Mouse (Mus musculus) large intestine, adult 2 months (tissue): ENCODE data around the gene Sik1. TPM values are rescaled to one million over a fixed set of nuclear protein-coding genes. Genes with fewer than 3 reads are reported as not detected.

Source experiments
- DNase-seq: peaks from one replicate; pipeline ENCODE4 v3.0.0-alpha.2; 2012; ENCODE audit warnings: low read depth, low spot score
- WGBS: fragments of 180-500 bp; shearing (Covaris S2); methylation state at CpG from one replicate; pipeline ENCODE4 v1.1.7; 2018; 5-methylcytosine and 5-hydroxymethylcytosine counted together
- polyA plus RNA-seq: library from polyadenylated mRNA; depleted of rRNA; stranded (reverse); fragments of >200 nt; gene quantifications from 2 replicates; pipeline ENCODE4 v1.2.3, GENCODE M21; 2012; rRNA removed

Gene Sik1
- polyA plus RNA-seq, 1 experiment = 4.7 TPM

DNA sequence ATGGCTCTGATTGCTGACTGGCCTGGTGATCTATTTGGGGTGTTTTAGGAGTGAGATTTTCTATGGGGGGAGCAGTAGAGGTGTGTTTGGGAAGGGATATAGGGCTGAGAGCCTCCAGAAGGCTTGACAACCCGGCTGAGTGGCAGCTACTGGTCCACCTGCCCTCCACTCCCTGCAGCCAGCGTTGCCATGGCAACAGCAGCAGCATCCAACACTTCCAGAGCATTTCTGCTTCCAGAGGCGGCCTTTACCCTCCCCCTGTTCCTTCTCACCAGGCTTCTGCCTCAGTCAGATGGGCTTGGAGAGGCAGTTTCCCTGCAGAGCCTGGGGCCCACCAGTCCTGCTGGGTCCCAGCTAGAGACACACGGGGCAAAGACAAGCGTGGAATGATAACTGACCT, 38.4 kb downstream of the Sik1 start:
- no peak for DNase-seq
- WGBS = 72% methylated on average over 5 of the region's 5 CpGs

DNA sequence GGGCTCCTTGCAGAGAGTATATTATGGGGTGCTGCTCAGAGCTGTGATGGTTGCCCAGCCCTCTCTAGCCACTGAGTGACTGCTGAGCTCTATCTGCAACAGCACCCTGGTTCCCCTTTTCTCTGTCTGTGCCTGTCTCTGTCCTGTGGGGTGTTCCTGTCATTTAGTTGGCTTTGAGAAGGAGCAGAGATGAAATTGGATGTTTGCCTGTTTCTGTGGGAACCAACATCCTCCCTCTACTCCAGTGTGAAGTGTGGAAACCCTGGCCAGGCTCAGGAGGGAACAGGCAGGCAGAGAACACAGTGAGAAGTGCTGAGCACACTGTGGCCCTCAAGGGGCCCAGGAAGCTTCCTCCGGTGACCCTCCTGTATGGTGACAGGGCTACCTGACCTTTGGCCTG, 40.8 kb downstream of the Sik1 start:
- DNase-seq = no peak
- 26% methylated on average over 1 of the region's 1 CpGs for WGBS

DNA sequence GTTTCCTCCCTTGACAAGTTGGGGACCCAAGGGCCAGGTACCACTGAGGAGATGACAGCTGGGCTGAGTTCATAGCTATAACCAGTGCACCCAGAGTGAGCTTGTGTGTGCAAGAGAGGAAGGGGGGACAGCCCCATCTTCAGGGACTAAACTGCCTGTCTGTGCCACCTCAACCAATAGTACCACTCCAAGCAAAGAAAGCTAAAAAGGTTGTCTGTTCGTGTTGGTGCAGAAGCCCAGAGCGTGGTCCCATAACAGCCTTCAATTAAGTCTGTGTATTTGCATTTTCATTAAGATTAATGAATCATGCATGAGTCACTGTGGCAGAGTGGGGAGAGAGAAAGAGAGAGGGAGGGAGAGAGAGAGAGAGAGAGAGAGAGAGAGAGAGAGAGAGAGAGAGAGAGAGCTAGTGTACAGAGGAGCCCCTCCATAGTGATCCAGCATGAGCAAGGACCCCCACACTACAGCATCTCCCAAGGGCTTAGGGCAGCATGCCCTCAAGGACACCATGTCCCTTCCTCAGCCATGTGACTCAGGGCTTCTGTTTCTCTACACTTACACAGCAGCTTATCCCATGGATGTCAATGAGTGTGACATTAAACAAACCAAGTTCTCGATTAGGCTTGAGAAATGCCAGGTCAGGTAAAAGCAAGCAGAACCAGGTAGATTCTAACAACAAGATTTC, 41.5 kb downstream of the Sik1 start:
- WGBS = 73% methylated on average over 3 of the region's 3 CpGs
- DNase-seq = no peak

DNA sequence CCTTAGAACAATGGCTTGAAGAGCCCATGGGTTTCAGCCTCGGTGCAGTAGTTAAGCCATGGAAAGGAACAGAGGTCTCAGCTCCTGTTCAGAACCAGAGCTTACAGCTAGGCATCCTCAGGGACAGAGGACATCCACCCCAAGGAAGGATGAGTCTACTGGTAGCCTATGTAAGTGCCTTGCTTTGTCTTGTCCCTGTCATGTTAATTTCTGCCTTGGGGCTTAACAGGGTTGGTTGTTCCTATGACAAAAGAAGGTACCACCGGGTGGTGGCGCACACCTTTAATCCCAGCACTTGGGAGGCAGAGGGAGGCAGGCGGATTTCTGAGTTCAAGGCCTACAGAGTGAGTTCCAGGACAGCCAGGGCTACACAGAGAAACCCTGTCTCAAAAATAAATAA, 44.3 kb downstream of the Sik1 start:
- DNase-seq = no peak
- WGBS = 76% methylated on average over 4 of the region's 4 CpGs

DNA sequence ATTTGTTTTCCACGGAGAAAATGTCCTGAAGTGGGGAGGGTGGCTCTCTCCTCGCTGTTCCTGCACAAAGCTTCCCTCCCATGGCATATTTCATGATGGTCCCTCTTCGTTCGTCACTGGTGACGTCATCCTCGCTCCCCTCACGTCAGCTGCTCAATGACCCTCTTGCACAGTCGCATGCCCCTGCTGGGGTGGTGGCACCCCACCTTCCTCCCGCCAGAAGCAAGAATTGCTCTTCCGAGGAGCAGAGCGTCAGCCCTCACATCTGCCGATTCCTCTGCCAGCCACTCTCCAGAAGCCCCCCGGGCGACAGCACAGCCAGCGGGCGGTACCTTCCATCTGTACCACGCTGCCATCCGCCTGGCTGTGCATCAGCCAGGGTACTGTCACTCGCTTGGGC, 45.7 kb downstream of the Sik1 start:
- WGBS = 73% methylated on average over 19 of the region's 19 CpGs
- DNase-seq = no peak

DNA sequence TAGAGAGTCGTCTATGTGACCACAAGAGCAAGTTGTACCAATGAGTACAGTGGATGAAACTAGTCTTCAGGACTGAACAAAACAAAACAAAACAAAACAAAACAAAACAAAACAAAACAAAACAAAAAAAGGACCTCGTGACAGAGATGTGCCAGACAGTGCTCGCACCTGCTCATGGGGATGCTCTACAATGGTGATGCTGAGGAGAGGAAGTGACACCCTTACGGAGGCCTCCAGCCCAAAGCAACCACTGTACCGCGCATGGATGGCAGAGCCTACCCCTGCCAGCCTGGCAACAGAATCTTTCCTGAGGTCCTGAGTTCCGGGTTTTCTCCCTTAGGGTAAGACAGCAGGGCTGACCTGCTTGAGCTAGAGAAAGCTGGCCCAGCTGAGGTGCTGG, 46.5 kb downstream of the Sik1 start:
- no peak for DNase-seq
- WGBS = 89% methylated on average over 7 of the region's 7 CpGs

DNA sequence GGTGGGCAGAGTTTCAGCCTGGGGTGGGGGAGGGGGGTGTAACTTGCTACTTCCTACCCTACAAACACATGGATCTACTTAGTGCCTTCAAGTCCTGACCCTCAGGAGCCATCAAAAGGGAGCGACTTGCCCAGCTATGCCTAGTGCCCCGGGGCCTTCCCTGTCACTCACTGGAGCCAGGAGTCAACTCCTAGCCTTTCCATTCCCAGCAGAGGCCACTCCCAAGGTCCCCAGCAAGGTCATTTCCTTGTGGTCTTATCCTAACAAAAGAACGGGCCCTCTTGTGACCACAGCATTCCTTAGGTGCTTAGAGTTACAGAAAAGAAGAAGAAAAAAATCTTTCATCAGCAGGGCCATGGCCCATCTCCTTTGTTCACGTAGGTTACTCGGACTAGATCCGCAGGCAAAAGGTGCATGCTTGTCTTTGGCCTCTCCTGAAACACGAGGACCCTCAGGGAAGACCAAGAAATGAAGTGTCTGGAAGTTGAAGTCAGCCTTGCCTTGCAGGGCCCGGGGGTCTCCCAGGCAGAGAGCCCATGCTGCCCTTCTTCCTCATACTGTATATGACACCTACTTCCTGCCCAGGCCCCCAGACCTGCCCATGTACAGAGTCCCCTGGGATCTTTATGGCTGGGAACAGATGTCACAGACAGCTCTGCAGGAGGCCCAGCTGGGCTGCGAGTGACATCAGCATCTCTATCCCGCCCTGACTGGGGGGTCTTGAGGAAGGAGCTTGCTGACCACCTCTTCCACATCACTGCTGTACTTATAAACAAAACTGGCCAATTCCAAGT, 47.3 kb downstream of the Sik1 start:
- no peak for DNase-seq
- 71% methylated on average over 10 of the region's 10 CpGs for WGBS

DNA sequence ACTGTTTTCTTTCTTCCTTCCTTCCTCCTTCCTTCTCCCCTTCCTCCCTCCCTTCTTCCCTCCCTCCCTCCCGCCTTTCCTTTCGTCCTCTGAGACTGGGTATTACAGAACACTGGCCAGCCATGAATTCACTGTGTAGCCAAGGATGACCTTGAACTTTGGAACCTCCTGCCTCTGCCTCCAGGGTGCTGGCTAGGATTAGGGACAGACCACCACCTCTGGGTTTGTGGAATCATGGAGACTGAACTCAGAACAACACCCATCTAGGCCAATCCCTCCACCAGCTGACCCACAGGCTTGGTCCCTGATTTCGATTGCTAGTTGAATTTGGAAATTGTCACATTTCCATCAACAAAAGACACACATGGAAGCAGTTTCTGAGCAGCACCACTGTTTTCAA, 49.1 kb downstream of the Sik1 start:
- no peak for DNase-seq
- WGBS = 68% methylated on average over 3 of the region's 3 CpGs

DNA sequence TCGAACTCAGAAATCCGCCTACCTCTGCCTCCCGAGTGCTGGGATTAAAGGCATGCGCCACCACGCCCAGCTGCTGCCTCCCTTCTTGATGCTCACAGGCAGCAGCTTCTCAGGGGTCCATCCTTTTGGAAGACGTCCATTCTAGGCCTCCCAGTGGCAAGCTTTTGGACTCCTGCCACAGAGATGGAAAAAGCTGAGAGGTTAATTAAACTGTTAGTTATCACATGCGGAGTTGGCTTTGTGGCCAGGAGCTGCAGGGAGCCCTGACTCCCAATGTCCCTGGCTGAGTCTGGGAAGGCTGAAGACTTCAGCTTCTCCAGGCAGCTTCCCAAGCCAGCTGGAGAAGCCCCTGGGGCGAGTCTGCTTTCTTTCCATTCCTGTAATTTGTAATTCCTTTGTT, 49.6 kb downstream of the Sik1 start:
- WGBS = 58% methylated on average over 8 of the region's 8 CpGs
- no peak for DNase-seq

DNA sequence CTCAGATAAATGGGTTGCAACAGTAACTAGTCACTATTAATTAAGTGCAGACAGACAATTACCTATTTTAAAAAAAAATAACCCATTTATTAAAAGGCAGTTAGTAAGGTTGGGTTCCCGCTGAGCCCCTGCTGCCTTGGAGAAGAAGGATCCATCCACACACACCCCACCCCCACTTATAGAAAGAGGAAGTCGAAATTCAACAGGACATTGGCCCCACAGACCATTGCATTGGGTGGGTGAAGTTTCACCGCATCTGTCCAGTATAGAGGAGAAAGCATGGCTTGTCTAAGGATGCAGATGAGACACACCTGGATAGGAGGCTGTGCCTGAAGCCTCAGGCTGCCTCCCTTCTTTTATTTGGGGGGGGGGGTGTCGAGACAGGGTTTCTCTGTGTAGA, 50.0 kb downstream of the Sik1 start:
- 58% methylated on average over 4 of the region's 4 CpGs for WGBS
- DNase-seq = no peak

DNA sequence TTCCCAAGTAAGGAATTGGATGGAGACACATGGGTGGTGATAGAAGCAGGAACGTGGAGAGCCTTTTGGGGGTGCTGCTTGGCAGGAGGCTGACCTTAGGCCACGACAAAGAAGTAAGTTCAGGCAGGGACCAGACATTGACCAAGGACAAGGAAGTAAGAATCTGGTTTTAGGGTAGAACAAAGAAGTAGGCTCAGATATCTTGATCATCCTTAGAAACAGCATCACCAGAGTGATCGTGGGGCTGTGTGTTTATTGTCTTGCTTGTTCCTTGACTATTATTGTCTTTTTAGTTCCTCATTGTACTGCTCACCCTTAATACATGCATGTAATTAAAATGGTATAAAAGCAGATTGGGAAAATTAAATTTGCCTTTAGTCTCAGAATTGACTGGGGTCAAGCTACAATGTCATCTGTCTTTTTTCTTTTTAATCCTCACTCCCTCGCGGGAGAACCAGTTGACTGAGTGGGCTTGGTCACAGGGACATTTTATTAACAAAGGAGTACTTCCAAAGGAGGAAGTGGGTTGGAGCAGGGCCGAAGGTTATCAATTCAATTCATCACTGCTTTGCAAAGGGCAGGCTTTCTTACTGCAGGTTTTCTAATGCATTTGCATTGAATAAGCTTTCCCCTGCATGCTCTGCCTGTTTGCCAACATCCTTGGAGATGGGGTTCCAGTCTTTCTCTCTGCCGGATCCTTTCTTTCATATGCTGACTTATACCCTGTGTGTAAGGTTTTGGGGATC, 53.2 kb downstream of the Sik1 start:
- DNase-seq = no peak
- 51% methylated on average over 7 of the region's 7 CpGs for WGBS

DNA sequence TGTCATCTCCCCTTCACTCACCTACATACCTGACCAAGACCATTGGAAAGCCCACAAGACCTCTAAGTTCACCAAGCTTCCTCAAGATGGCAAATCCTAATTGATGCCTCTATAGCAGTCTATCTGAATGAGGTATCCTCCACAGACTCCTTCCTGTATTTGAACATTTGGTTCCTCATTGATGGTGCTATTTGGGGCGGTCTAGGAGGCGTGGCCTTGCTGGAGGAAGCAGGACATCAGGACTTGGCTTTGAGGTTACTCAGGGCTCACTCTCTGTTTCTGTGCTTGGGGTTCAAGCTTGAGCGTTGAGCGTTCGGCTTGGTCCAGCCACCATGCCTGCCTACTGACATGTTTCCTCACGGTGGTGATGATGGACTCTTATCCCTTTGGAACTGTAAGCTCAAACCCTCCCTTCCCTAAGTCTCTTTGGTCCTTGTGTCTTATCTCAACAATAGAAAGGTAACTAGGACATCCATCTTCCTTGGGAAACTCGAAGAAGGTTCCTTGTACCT, 54.7 kb downstream of the Sik1 start:
- no peak for DNase-seq
- WGBS = 85% methylated on average over 7 of the region's 7 CpGs

DNA sequence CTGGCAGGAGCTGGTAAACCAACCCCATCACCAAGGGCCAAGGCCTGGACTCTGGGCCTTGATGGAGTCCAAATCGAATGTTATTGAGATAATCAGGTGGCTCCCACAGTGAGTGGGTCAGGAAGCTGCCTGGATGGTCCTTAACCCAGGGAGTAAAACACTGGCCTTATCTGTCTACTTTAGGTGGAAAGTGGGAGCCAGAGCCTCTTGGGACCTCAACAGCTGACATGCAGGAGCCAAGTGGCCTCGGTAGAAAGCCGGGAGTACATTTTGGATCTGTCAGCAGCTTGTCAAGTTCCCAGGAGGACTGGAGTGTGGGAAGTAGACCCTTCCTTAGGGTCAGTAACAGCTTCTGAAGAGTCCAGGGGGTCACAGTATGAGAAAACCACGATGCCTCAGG, 59.7 kb downstream of the Sik1 start:
- no peak for DNase-seq
- WGBS = 92% methylated on average over 4 of the region's 4 CpGs

Other genes with a start within 250 kb of the Sik1 start
- 2.9 and 3.0 TPM in 2 replicates for gene Cbs, start 218.6 kb downstream of the Sik1 start, polyA plus RNA-seq
- 62.0 and 65.5 TPM in 2 replicates for gene U2af1, start 196.9 kb downstream of the Sik1 start, polyA plus RNA-seq
- 0.21 TPM in 1 of 2 replicates, not detected in the other for gene Cryaa, start 178.0 kb downstream of the Sik1 start, polyA plus RNA-seq
- 5.6 and 7.3 TPM in 2 replicates for gene Rrp1b, start 180.3 kb upstream of the Sik1 start, polyA plus RNA-seq
- gene Hsf2bp, start 180.5 kb upstream of the Sik1 start, polyA plus RNA-seq = 0.68 and 0.86 TPM in 2 replicates